Mouse (Mus musculus) kidney, postnatal 0 days (tissue): ENCODE data around the gene Calhm4. TPM values are rescaled to one million over a fixed set of nuclear protein-coding genes. Genes with fewer than 3 reads are reported as not detected.
"Not testable (repeated sequence)": the region's sequence is repeated elsewhere in the genome, so short reads cannot be mapped to it uniquely, and the experiment has no call there.

Experiments used
- ATAC-seq: fragments of 200-750 bp; cut with Nextera tagmentation; replicated peaks from 2 replicates; pipeline ENCODE4 v1.8.0; 2017; ENCODE audit warnings: low read depth, moderate number of reproducible peaks, moderate TSS enrichment, moderate library complexity; ENCODE audit not compliant: low FRiP score
- DNase-seq: peaks from one replicate; pipeline ENCODE4 v3.0.0-alpha.2; 2016; ENCODE audit warnings: low spot score
- H3K27ac ChIP-seq: fragments of 300-500 bp; sonication (generic); 2 replicates; pipeline ENCODE4 v1.5.1; 2014; ENCODE audit warnings: mild to moderate bottlenecking
- H3K27me3 ChIP-seq: fragments of 300-500 bp; sonication (generic); 2 replicates; pipeline ENCODE4 v1.6.1; 2014; ENCODE audit warnings: low read length, mixed read lengths; ENCODE audit not compliant: insufficient read depth
- H3K36me3 ChIP-seq: fragments of 300-500 bp; sonication (generic); 2 replicates; pipeline ENCODE4 v1.6.1; 2014; ENCODE audit warnings: low read length, mixed read lengths; ENCODE audit not compliant: insufficient read depth
- H3K4me1 ChIP-seq: fragments of 300-500 bp; sonication (generic); replicated peaks from 2 replicates; pipeline ENCODE4 v1.6.1; 2014; ENCODE audit warnings: antibody characterized with exemption, low read length, mixed read lengths; ENCODE audit not compliant: insufficient read depth
- H3K4me2 ChIP-seq: fragments of 300-500 bp; sonication (generic); 2 replicates; pipeline ENCODE4 v1.6.1; 2014; ENCODE audit warnings: mild to moderate bottlenecking, low read length, moderate library complexity, mixed read lengths
- H3K4me3 ChIP-seq: fragments of 300-500 bp; sonication (generic); replicated peaks from 2 replicates; pipeline ENCODE4 v1.5.1; 2014; ENCODE audit warnings: low read depth, low read length
- H3K9ac ChIP-seq: fragments of 300-500 bp; sonication (generic); 2 replicates; pipeline ENCODE4 v1.6.1; 2014; ENCODE audit warnings: low read depth, low read length
- H3K9me3 ChIP-seq: fragments of 300-500 bp; sonication (generic); replicated peaks from 2 replicates; pipeline ENCODE4 v1.6.1; 2016; ENCODE audit warnings: low read length, inconsistent platforms, mixed read lengths
- CTCF ChIP-seq: IDR thresholded peaks from 2 replicates; pipeline ENCODE4 v1.5.1; 2016; ENCODE audit warnings: antibody characterized with exemption, low read depth, mild to moderate bottlenecking, moderate library complexity
- WGBS: fragments of 180-500 bp; shearing (Covaris S2); extraction: QIAGEN DNeasy Blood & Tissue Kit; methylation state at CpG from one replicate; pipeline ENCODE4 v1.1.7; 2014; 5-methylcytosine and 5-hydroxymethylcytosine counted together
- polyA plus RNA-seq: library from polyadenylated mRNA; unstranded; fragments of >200 nt; fragmentation: Nextera tagmentation; extraction: Ambion mirVana; gene quantifications from 2 replicates; pipeline ENCODE4 v1.2.1, GENCODE M21; 2015

Calhm4 gene
- polyA plus RNA-seq, 1 experiment from 2014 or later, result not detected

GRCm38 (mm10) chr10:33998397-33998796, 45.7 kb downstream of the Calhm4 start:
- H3K36me3 ChIP-seq, result peaks cover 31% of the 10 kb centered on the region; the same call in 1 of the 2 replicates
- DNase-seq, result no peak

GRCm38 (mm10) chr10:33996686-33997085, 47.4 kb downstream of the Calhm4 start:
- not testable (repeated sequence) for DNase-seq, ATAC-seq, H3K9me3 ChIP-seq, H3K9ac ChIP-seq, H3K27me3 ChIP-seq, H3K27ac ChIP-seq, H3K4me3 ChIP-seq, H3K4me2 ChIP-seq, H3K4me1 ChIP-seq
- 94% methylated on average over 6 of the region's 8 CpGs for WGBS
- peaks cover 41% of the 10 kb centered on the region; the same call in 1 of the 2 replicates for H3K36me3 ChIP-seq

More at GRCm38 (mm10) chr10:33998397-33998796, 45.7 kb downstream of the Calhm4 start:
- no peak overlapping the region for H3K4me2 ChIP-seq
- no peak overlapping the region for H3K27ac ChIP-seq
- no peak overlapping the region for H3K9ac ChIP-seq
- no peak overlapping the region for H3K4me3 ChIP-seq
- no peaks in the 10 kb centered on the region for H3K4me1 ChIP-seq
- no peak for ATAC-seq
- no peaks in the 10 kb centered on the region for H3K27me3 ChIP-seq
- no peaks in the 10 kb centered on the region for H3K9me3 ChIP-seq
- no peak for TF ChIP-seq CTCF

Other genes starting within 250 kb of the Calhm4 start
- gene Sult3a1, start 186.6 kb downstream of the Calhm4 start, polyA plus RNA-seq, result not detected in 2 replicates
- gene Rsph4a, start 139.2 kb downstream of the Calhm4 start, polyA plus RNA-seq, result 0.08 and 0.16 TPM in 2 replicates
- 15.4 and 15.5 TPM in 2 replicates for gene Zup1, start 93.0 kb downstream of the Calhm4 start, polyA plus RNA-seq
- gene Rwdd1, start 24.7 kb downstream of the Calhm4 start, polyA plus RNA-seq, result 142 and 147 TPM in 2 replicates
- gene Trappc3l, start 6.7 kb downstream of the Calhm4 start, polyA plus RNA-seq, result not detected in 2 replicates
- gene Calhm5, start 52.2 kb upstream of the Calhm4 start, polyA plus RNA-seq, result 0.56 and 0.57 TPM in 2 replicates
- gene Calhm6, start 83.7 kb upstream of the Calhm4 start, polyA plus RNA-seq, result 0.94 and 1.3 TPM in 2 replicates
- 17.4 and 19.1 TPM in 2 replicates for gene Dse, start 163.4 kb upstream of the Calhm4 start, polyA plus RNA-seq
- gene Tspyl1, start 237.9 kb upstream of the Calhm4 start, polyA plus RNA-seq, result 70.1 and 74.9 TPM in 2 replicates